Mouse (Mus musculus) forebrain, embryonic 12.5 days (tissue): ENCODE data around the gene Fscn2. TPM values are rescaled to one million over a fixed set of nuclear protein-coding genes. Genes with fewer than 3 reads are reported as not detected.
A peak's percentile ranks its signal among the peaks of the same experiment; 100 is the strongest.

Source experiments
- ATAC-seq: fragments of 200-750 bp; cut with Nextera tagmentation; 2 replicates; pipeline ENCODE4 v1.8.0; 2017; ENCODE audit warnings: moderate TSS enrichment; ENCODE audit not compliant: low FRiP score
- H3K27ac ChIP-seq: fragments of 300-500 bp; sonication (generic); 2 replicates; pipeline ENCODE4 v1.5.1; 2016; ENCODE audit warnings: mild to moderate bottlenecking
- H3K27me3 ChIP-seq: fragments of 300-500 bp; sonication (generic); 2 replicates; pipeline ENCODE4 v1.6.1; 2016; ENCODE audit warnings: mild to moderate bottlenecking
- H3K36me3 ChIP-seq: fragments of 300-500 bp; sonication (generic); replicated peaks from 2 replicates; pipeline ENCODE4 v1.6.1; 2016; ENCODE audit warnings: mild to moderate bottlenecking
- H3K4me1 ChIP-seq: fragments of 300-500 bp; sonication (generic); 2 replicates; pipeline ENCODE4 v1.6.1; 2016
- H3K4me2 ChIP-seq: fragments of 300-500 bp; sonication (generic); 2 replicates; pipeline ENCODE4 v1.6.1; 2016; ENCODE audit warnings: mild to moderate bottlenecking, moderate library complexity
- H3K4me3 ChIP-seq: fragments of 300-500 bp; sonication (generic); replicated peaks from 2 replicates; pipeline ENCODE4 v1.5.1; 2016; ENCODE audit warnings: mild to moderate bottlenecking
- H3K9ac ChIP-seq: fragments of 300-500 bp; sonication (generic); 2 replicates; pipeline ENCODE4 v1.6.1; 2016; ENCODE audit warnings: mild to moderate bottlenecking
- H3K9me3 ChIP-seq: fragments of 300-500 bp; sonication (generic); 2 replicates; pipeline ENCODE4 v1.6.1; 2016
- WGBS: fragments of 180-500 bp; shearing (Covaris S2); methylation state at CpG from one replicate; pipeline ENCODE4 v1.1.7; 2016; 5-methylcytosine and 5-hydroxymethylcytosine counted together
- polyA plus RNA-seq: library from polyadenylated mRNA; unstranded; fragments of >200 nt; fragmentation: Nextera tagmentation; extraction: Ambion mirVana; gene quantifications from 2 replicates; pipeline ENCODE4 v1.2.1, GENCODE M21; 2016

Fscn2 gene
- polyA plus RNA-seq, 1 experiment from 2014 or later = 0.91 TPM

DNA sequence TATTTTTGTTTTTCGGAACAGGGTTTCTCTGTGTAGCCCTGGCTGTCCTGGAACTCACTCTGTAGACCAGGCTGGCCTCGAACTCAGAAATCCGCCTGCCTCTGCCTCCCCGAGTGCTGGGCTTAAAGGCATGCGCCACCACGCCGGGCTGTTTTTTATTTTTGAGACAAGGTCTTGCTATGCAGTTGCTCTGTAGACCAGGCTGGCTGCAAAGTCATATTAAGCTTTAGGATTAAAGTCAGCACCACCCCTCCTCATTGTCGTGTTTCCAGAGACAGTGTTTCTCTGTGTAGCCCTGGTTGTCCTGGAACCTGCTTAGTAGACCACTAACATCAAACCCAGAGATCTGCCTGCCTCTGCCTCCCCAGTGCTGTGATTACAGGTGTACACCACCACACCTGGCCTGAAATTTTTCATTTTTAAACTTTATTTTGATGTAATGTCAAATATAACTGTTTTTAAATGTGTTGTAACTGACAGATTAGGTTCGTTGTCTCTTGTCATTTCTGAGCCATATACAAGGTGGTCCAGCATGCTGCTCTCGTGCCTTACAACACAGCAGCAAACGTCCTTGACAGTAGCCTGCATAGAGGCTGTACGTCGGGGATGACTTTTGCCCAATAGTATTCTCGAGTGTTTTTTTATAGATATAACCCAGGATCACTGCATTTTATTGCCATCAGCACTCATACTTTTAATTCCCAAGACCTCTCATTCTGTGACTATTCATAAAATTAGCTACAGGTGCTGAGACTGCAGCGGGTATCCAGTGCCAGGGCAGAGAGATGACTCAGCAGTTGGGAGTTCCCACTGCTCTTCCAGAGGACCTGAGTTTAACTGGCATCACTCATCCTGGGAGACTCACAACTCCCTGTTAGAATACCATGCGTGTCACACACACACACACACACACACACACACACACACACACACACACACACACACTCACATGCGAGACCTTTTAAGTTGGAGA is 6.7 kb upstream of the Fscn2 start:
- 89% methylated on average over 17 of the region's 17 CpGs for WGBS
- H3K27ac ChIP-seq = no peak overlapping the region
- H3K27me3 ChIP-seq = no peaks in the 10 kb centered on the region
- H3K4me3 ChIP-seq = no peak overlapping the region
- no peak for ATAC-seq
- peaks cover 58% of the 10 kb centered on the region for H3K4me1 ChIP-seq
- H3K36me3 ChIP-seq = no peaks in the 10 kb centered on the region
- H3K9ac ChIP-seq = no peak overlapping the region
- no peak overlapping the region for H3K4me2 ChIP-seq
- H3K9me3 ChIP-seq = no peaks in the 10 kb centered on the region

DNA sequence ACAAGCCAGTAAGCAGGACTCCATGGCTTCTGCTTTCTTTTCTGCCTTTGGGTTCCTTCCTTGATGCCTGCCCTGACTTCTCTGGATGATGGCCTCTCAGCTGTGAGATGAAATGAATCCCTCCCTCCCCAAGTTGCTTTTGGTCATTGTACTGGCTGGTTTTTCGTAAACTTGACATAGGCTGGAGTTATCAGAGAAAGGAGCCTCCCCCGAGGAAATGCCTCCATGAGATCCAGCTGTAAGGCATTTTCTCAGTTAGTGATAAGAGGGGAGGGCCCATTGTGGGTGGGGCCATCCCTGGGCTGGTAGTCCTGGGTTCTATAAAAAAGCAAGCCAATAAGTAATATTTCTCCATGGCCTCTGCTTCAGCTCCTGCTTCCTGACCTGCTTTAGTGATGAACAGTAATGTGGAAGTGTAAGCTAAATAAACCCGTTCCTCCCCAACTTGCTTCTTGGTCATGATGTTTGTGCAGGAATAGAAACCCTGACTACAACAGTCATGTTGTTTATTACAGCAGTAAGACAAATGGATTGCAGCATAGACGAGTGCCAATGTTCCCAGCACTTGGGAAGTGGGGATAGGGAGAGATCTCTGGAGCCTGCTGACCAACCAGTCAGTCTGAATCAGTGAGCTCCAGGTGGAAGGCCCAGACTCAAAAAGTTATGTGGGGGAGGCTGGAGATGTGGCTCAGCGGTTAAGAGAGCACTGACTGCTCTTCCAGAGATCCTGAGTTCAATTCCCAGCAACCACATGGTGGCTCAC is 5.9 kb upstream of the Fscn2 start:
- peaks cover 57% of the 10 kb centered on the region for H3K4me1 ChIP-seq

DNA sequence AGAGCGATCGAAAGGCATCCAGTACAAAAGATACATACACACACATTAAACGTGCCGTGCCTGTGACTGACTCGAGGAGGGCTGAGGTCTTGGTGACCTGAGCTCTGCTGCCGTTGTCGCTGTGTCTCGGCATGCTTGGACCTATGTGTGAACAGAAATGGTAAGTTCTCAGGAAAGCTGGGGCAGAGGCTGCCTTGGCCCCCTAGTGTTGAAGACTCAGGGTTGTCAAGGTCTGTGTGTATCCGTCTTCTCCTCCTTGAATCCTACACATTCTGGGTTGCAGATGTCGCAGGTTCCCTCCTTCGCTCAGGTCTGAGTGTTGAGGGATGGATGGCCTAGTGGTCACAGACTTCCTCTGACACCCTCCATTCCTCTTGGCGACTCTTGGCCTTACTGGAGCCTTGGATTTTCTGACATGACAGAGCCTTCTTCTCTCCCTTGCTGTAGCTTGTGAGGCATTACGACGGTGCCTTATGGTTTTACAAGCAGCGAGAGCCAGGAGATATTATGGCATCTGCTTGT is 5.0 kb upstream of the Fscn2 start:
- Histone ChIP-seq H3K9ac (no peak overlapping the region), H3K36me3 (no peaks in the 10 kb centered on the region), H3K4me2 (no peak overlapping the region), H3K9me3 (no peaks in the 10 kb centered on the region), H3K4me3 (no peak overlapping the region), H3K4me1 (peaks cover 50% of the 10 kb centered on the region), H3K27ac (no peak overlapping the region), H3K27me3 (no peaks in the 10 kb centered on the region)
- 84% methylated on average over 15 of the region's 15 CpGs for WGBS
- no peak for ATAC-seq

More for the DNA sequence above, 5.9 kb upstream of the Fscn2 start:
- H3K36me3 ChIP-seq = no peaks in the 10 kb centered on the region
- no peaks in the 10 kb centered on the region for H3K9me3 ChIP-seq
- no peaks in the 10 kb centered on the region for H3K27me3 ChIP-seq
- H3K27ac ChIP-seq = no peak overlapping the region
- WGBS = 87% methylated on average over 5 of the region's 5 CpGs
- H3K9ac ChIP-seq = no peak overlapping the region
- H3K4me3 ChIP-seq = no peak overlapping the region
- H3K4me2 ChIP-seq = no peak overlapping the region
- ATAC-seq = no peak

DNA sequence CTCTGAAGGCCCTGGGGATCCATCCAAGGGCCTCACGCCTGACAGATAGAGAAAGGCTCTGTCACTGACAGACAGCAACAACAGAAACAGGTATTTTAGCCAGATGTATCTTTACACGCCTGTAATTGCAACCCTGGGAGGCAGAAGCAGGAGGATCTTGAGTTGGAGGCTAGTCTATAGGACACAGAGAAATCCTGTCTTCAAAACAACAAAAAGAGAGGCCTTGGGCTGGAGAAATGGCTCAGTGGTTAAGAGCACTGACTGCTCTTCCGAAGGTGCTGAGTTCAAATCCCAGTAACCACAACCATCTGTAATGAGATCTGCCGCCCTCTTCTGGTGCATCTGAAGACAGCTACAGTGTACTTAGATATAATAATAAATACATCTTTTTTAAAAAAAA is 4.4 kb upstream of the Fscn2 start:
- WGBS = 95% methylated on average over 4 of the region's 4 CpGs
- H3K27me3 ChIP-seq = no peaks in the 10 kb centered on the region
- no peak overlapping the region for H3K9ac ChIP-seq
- H3K9me3 ChIP-seq = no peaks in the 10 kb centered on the region
- no peak overlapping the region for H3K4me3 ChIP-seq
- H3K4me1 ChIP-seq = peaks cover 51% of the 10 kb centered on the region
- 0 out of 2 replicates have a peak overlapping the region, but pooled peaks have one; percentile 2 for H3K27ac ChIP-seq
- no peaks in the 10 kb centered on the region for H3K36me3 ChIP-seq
- ATAC-seq = no peak
- no peak overlapping the region for H3K4me2 ChIP-seq

DNA sequence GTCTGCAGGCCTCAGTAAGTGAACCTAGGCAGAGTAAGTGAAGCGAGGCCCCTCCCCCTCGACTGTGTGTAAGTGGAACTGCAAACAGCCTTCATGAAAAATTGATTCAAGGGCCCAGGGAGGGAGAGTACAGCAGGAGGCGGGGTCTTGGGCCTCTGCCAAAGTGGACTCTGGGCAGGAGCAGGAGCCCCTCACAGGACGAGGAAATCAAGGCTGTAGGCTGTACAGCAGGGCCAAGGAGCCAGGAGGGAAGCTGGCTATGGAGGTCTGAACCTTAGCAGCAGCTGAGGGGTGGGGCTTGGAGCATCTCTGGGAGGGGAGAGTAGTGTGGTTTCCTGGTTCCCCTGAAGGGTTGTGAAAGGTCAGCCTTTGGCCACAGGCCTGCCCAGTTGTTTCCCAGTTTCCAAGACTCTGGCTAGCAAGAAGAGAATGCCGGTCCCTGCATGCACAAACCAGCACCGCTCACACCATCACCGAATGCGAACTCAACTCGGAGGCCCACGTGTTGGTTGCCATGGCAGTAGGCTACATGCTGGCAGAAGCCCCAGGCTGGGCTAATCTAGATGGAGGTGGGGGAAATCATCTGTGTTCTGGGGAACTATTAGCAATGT is 3.4 kb upstream of the Fscn2 start:
- H3K4me3 ChIP-seq = 0 out of 2 replicates have a peak overlapping the region, but pooled peaks have one; percentile 1
- H3K27me3 ChIP-seq = no peaks in the 10 kb centered on the region
- H3K4me2 ChIP-seq = peak overlapping the region; percentile 39
- 15% methylated on average over 10 of the region's 10 CpGs for WGBS
- peak; percentile 79 for ATAC-seq
- H3K27ac ChIP-seq = peak overlapping the region; percentile 95
- peak overlapping the region; percentile 44 for H3K9ac ChIP-seq
- H3K36me3 ChIP-seq = no peaks in the 10 kb centered on the region
- no peaks in the 10 kb centered on the region for H3K9me3 ChIP-seq
- H3K4me1 ChIP-seq = peaks cover 44% of the 10 kb centered on the region

DNA sequence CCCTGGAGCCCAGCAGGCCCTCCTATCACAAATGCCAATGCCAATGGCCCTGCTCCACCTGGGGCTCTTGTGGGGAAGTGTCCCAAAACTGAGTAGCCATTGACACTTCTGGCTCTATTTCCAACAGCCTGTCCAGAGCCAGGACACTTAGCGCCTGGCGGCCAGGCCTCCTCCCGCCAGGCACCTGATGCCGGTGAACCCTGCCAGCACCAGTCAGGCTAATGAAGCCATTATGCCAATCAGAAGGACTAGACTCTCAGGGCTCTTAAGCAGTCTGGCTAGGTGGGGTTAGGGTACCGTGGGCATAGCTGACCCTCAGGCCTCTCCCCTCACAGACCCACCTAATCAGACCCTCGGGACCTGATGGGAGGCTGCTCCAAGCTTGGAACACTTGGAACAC is 1.9 kb upstream of the Fscn2 start:
- 78% methylated on average over 6 of the region's 6 CpGs for WGBS
- H3K27ac ChIP-seq = no peak overlapping the region
- peaks cover 35% of the 10 kb centered on the region for H3K4me1 ChIP-seq

DNA sequence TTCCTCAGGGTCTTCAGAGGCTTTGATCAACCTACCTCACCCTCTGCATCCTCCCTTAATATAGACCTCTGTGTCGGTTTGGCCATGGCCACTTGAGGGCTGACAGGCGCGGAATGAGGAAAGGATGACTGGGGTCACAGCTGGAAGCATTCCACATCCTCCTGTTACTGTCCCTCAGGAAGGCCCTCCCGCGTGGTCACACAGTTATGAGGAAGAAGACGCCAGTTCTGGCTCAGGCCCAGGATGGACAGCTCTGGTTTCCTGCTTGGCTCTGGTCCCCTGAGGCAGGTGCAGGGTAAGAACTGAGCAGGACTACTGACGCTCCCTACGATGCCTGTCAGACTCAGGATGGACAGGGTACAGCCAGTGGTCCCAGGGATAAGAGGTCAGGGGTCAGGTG is 1.3 kb upstream of the Fscn2 start:
- no peak for ATAC-seq
- Histone ChIP-seq H3K4me1 (peaks cover 35% of the 10 kb centered on the region), H3K27ac (no peak overlapping the region), H3K9ac (no peak overlapping the region), H3K36me3 (no peaks in the 10 kb centered on the region), H3K27me3 (0 out of 2 replicates have a peak, but pooled peaks cover under 1% of the 10 kb centered on the region), H3K4me3 (no peak overlapping the region), H3K4me2 (no peak overlapping the region), H3K9me3 (no peaks in the 10 kb centered on the region)
- WGBS = 66% methylated on average over 8 of the region's 8 CpGs

More for the DNA sequence above, 1.9 kb upstream of the Fscn2 start:
- Histone ChIP-seq H3K9me3 (no peaks in the 10 kb centered on the region), H3K36me3 (no peaks in the 10 kb centered on the region), H3K4me2 (no peak overlapping the region), H3K4me3 (no peak overlapping the region), H3K27me3 (no peaks in the 10 kb centered on the region), H3K9ac (no peak overlapping the region)
- ATAC-seq = no peak

DNA sequence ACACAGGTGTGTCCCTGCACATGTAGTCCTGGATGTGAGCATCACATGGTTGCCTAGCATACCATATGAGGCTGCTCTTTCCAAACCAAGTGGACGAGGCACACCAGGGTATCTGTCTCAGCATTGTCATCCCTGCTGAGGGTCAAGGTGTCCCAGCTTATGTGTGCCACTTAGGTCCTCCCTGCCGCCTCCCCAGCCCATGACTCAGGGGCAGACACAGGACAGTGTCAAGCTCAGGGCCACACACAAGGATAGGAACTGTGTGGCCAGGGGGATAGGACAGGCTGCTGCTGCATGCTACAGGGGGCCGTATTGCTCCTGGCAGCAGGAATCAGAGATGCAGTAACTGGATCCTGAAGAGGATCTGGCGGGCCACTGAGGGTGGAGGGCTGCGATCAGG is 579 bp upstream of the Fscn2 start:
- peaks cover 37% of the 10 kb centered on the region for H3K4me1 ChIP-seq
- 0 out of 2 replicates have a peak, but pooled peaks cover 3% of the 10 kb centered on the region for H3K27me3 ChIP-seq
- ATAC-seq = no peak
- no peaks in the 10 kb centered on the region for H3K9me3 ChIP-seq
- WGBS = 75% methylated on average over 5 of the region's 5 CpGs
- H3K9ac ChIP-seq = no peak overlapping the region
- 0 out of 2 replicates have a peak overlapping the region, but pooled peaks have one; percentile 1 for H3K27ac ChIP-seq
- no peak overlapping the region for H3K4me3 ChIP-seq
- no peak overlapping the region for H3K4me2 ChIP-seq
- H3K36me3 ChIP-seq = no peaks in the 10 kb centered on the region

DNA sequence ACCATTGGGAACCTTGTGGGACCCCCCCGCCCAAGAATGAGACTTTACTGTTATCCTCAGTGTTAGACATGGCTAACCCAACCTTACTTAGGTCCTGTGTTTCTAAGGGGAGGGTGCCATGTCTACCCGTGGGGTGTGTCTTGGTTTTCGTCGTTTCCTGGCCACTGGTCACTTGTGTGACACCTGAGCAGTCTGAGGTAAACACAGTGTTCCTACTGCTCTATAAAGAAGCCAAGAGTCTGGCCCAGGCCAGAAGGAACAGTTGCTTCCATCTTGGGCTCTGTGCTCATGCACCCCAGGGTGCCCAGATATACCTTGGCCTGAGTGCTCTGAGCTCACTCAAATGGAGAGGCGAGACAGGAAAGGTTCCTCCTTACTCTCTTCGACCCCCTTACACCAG is 1.6 kb downstream of the Fscn2 start:
- no peak overlapping the region for H3K27ac ChIP-seq
- WGBS = 91% methylated on average over 6 of the region's 6 CpGs
- no peak overlapping the region for H3K9ac ChIP-seq
- no peaks in the 10 kb centered on the region for H3K9me3 ChIP-seq
- H3K4me2 ChIP-seq = no peak overlapping the region
- no peaks in the 10 kb centered on the region for H3K36me3 ChIP-seq
- H3K27me3 ChIP-seq = 0 out of 2 replicates have a peak, but pooled peaks cover 3% of the 10 kb centered on the region
- no peak overlapping the region for H3K4me3 ChIP-seq
- peaks cover 45% of the 10 kb centered on the region for H3K4me1 ChIP-seq
- ATAC-seq = no peak

DNA sequence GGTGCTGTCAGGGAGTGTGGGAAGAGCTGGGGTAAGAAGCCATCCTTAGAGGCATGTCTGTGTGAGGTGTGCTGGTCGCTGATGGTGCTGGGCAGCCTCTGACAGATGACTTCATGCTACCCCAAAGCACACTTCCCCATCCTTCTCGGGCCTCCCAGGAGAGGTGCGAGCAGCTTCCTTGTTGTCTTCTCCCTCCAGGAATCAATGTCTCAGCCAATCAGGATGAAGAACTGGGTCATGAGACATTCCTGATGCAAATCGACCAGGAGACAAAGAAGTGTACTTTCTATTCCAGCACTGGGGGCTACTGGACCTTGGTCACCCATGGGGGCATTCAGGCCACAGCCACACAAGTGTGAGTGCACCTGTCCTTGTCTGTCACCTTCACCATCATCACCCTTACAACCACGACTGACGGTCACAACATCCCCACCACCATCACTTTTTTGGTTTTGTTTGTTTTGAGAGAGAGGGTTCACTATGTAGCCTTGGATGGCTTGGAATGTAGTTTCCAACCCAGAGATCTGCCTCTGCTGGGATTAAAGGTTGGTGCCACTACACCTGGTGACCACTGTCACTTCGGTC is 5.2 kb downstream of the Fscn2 start:
- WGBS = 34% methylated on average over 7 of the region's 7 CpGs
- H3K4me1 ChIP-seq = peaks cover 30% of the 10 kb centered on the region
- peaks cover 23% of the 10 kb centered on the region for H3K36me3 ChIP-seq
- no peak overlapping the region for H3K9ac ChIP-seq
- ATAC-seq = 0 out of 2 replicates have a peak, but pooled peaks have one; percentile 10
- 0 out of 2 replicates have a peak, but pooled peaks cover 3% of the 10 kb centered on the region for H3K27me3 ChIP-seq
- no peaks in the 10 kb centered on the region for H3K9me3 ChIP-seq
- H3K27ac ChIP-seq = no peak overlapping the region
- no peak overlapping the region for H3K4me2 ChIP-seq
- H3K4me3 ChIP-seq = no peak overlapping the region

DNA sequence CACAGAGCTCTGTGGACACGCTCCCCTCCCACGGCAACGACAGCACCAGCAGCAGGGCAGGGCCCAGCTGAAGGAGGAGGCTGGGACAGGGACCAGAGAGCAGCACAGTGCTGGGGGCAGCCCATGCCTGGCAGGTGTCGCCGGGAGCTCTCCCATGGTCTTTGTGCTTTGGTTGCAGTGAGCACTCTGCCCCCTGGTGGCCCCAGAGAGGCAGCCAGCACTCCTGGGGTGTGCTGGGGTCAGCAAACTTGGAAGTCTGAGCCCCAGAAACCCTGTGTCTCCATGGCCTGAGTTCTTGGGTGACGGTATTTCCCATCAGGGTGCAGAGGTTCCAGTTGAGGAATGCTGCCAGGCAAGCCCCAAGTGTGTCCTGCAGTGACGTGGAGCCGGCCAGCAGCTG is 8.3 kb downstream of the Fscn2 start:
- Histone ChIP-seq H3K9me3 (no peaks in the 10 kb centered on the region), H3K27me3 (0 out of 2 replicates have a peak, but pooled peaks cover 3% of the 10 kb centered on the region), H3K36me3 (peaks cover 54% of the 10 kb centered on the region), H3K4me1 (peaks cover 27% of the 10 kb centered on the region), H3K9ac (0 out of 2 replicates have a peak overlapping the region, but pooled peaks have one; percentile 5), H3K27ac (no peak overlapping the region), H3K4me2 (no peak overlapping the region), H3K4me3 (no peak overlapping the region)
- 33% methylated on average over 8 of the region's 8 CpGs for WGBS
- peak; percentile 59 for ATAC-seq
